ENCODE assay signal across 11 mouse cellular contexts in the genomic region with DNA sequence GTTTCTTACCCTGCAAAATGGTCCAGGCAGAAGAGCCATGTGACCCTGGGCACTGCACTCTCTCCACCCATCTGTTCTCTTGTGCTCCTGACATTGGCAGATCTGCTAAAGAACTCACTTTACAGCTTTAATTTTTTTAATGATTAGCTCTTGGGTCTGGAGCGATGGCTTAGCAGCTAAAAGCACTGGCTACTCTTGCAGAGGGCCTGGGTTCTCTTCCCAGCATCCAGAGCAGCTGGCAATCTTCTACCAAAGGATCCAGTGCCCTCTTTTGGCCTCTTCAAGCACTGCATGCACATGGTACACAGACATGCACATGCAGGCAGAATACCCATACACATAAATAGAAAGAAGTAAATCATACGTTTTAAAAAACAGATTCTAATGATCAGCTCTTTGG. TPM values are rescaled to one million over a fixed set of nuclear protein-coding genes. Genes with fewer than 3 reads are reported as not detected.
DNase-seq lines count a peak whose midpoint lies in the region; TF ChIP-seq lines count a peak whose summit lies in the region.
"Had no signal": no experiment of that assay in that cellular context is flagged by ENCODE, and none has a peak within 500 bp of the region (broad histone marks: within the 10 kb centered on the region; RNA-seq: fewer than 3 reads in every experiment).

No protein-coding gene starts in this region.

- H3K27ac ChIP-seq in layer of hippocampus, adult 2 months: no peak overlapping the region
- H3K27ac ChIP-seq: embryonic facial prominence, embryonic 10.5 days; hindbrain, embryonic 12.5 days; macrophage had no signal

- H3K4me1 ChIP-seq in E14TG2a.4 (replicated peaks; ENCODE audit: low read depth, low read length): peaks cover 12% of the 10 kb centered on the region

- DNase-seq in layer of hippocampus, adult 2 months (ENCODE audit: low spot score in 2 of 2): no peak
- DNase-seq in layer of hippocampus, postnatal 36 days: no peak
- peak; percentile 30 for DNase-seq in A20 (ENCODE audit: low read depth, low spot score)
- DNase-seq in kidney, postnatal 10 days: peak; percentile 64
- DNase-seq in right cerebral cortex, postnatal 4 days: no peak
- DNase-seq in ovary, adult 18-20 months (ENCODE audit: low spot score): no peak
- DNase-seq: heart, adult 18-20 months had no signal

- peaks cover 89% of the 10 kb centered on the region for H3K36me3 ChIP-seq in E14TG2a.4 (ENCODE audit: insufficient read depth, low read length)

- no peaks in the 10 kb centered on the region for H3K9me3 ChIP-seq in E14TG2a.4 (ENCODE audit: low read length)
- H3K9me3 ChIP-seq: embryonic facial prominence, embryonic 10.5 days; hindbrain, embryonic 12.5 days had no signal

- TF ChIP-seq CTCF in layer of hippocampus, adult 2 months (conservative IDR thresholded peaks at IDR 0.05): peak; percentile 69
- peak; percentile 28; the same call in 1 of the 2 replicates for TF ChIP-seq CTCF in E14TG2a.4 (conservative IDR thresholded peaks at IDR 0.05; ENCODE audit: low read length)

- H3K27me3 ChIP-seq in E14TG2a.4 (ENCODE audit: insufficient read depth, low read length): no peaks in the 10 kb centered on the region
- H3K27me3 ChIP-seq: hindbrain, embryonic 12.5 days had no signal

- no peak overlapping the region for H3K4me3 ChIP-seq in layer of hippocampus, adult 2 months
- no peak overlapping the region for H3K4me3 ChIP-seq in E14TG2a.4 (replicated peaks; ENCODE audit: low read length)
- H3K4me3 ChIP-seq: embryonic facial prominence, embryonic 10.5 days; hindbrain, embryonic 12.5 days had no signal

RNA-seq across cellular contexts. Expression of gene Angptl7, which starts 15.1 kb away (rescaled TPM):
- under 1 TPM; 0.22 to 0.38 TPM for total RNA-seq in layer of hippocampus, adult 2 months (2021)
- under 1 TPM in 1 of 2 experiments, not detected in 1; 0.28 TPM for total RNA-seq in layer of hippocampus, postnatal 36 days (2021)

RNA-seq across cellular contexts. Expression of gene Exosc10, which starts 42.9 kb away (rescaled TPM):
- 10 to 100 TPM; 49.0 to 56.8 TPM for total RNA-seq in layer of hippocampus, adult 2 months (2021)
- 10 to 100 TPM; 50.5 to 52.7 TPM for total RNA-seq in layer of hippocampus, postnatal 36 days (2021)

Comparison
In these comparisons a context has a peak if more than half of its experiments do, and no peak if none do; other contexts are left out.
1. DNase-seq: peak in A20 (single experiment) and kidney, postnatal 10 days (single experiment); none in layer of hippocampus, adult 2 months (0 of 2), layer of hippocampus, postnatal 36 days (0 of 2), right cerebral cortex, postnatal 4 days (single experiment) and ovary, adult 18-20 months (single experiment).